Mouse (Mus musculus): ENCODE measurements at regions not wholly inside any gene's neighbourhood (a gene's known extent, or its start where the extent isn't known, plus 50 kb on each side); places are given as distances from the start of the nearest gene placed in this dataset.

GRCm38 (mm10) chr17:29430401-29430800, 60.2 kb upstream of the Pim1 start:
- DNase-seq (ENCODE audit: low read depth in 1 of 2, low spot score in 2 of 2) = no peak
- Histone ChIP-seq H3K36me3 (ENCODE audit: control insufficient read depth, insufficient read depth, low read length) (no peaks in the 10 kb centered on the region), H3K27ac (ENCODE audit: insufficient read depth, low read length) (no peak overlapping the region; the same call in 1 of the 2 replicates), H3K27me3 (ENCODE audit: control insufficient read depth, insufficient read depth, low read length) (no peaks in the 10 kb centered on the region), H3K4me1 (ENCODE audit: control insufficient read depth, insufficient read depth, insufficient read length) (peaks cover 12% of the 10 kb centered on the region; the same call in 1 of the 2 replicates), H3K4me3 (ENCODE audit: extremely low read depth, insufficient read depth, insufficient read length) (no peak overlapping the region)
- WGBS = 74% methylated on average over 11 of the region's 11 CpGs
- TF ChIP-seq CTCF (IDR thresholded peaks at IDR 0.05; ENCODE audit: extremely low read depth, insufficient read depth, insufficient read length, insufficient replicate concordance) = no peak
- no peak for TF ChIP-seq POLR2A (IDR thresholded peaks at IDR 0.05; ENCODE audit: low read depth, low read length)

GRCm38 (mm10) chr17:29430806-29431205, 59.7 kb upstream of the Pim1 start:
- no peaks in the 10 kb centered on the region for H3K27me3 ChIP-seq (ENCODE audit: control insufficient read depth, insufficient read depth, low read length)

GRCm38 (mm10) chr17:29431553-29432297, 58.8 kb upstream of the Pim1 start:
- Histone ChIP-seq H3K36me3 (ENCODE audit: control insufficient read depth, insufficient read depth, low read length) (no peaks in the 10 kb centered on the region), H3K4me1 (ENCODE audit: control insufficient read depth, insufficient read depth, insufficient read length) (peaks cover 17% of the 10 kb centered on the region; the same call in 1 of the 2 replicates), H3K4me3 (ENCODE audit: extremely low read depth, insufficient read depth, insufficient read length) (no peak overlapping the region), H3K27ac (ENCODE audit: insufficient read depth, low read length) (peak overlapping the region; percentile 52), H3K27me3 (ENCODE audit: control insufficient read depth, insufficient read depth, low read length) (no peaks in the 10 kb centered on the region)
- peak; percentile 31 to 52 for DNase-seq (ENCODE audit: low read depth in 1 of 2, low spot score in 2 of 2)
- TF ChIP-seq CTCF (IDR thresholded peaks at IDR 0.05; ENCODE audit: extremely low read depth, insufficient read depth, insufficient read length, insufficient replicate concordance) (no peak), POLR2A (IDR thresholded peaks at IDR 0.05; ENCODE audit: low read depth, low read length) (no peak)
- WGBS = 41% methylated on average over 8 of the region's 8 CpGs

More at GRCm38 (mm10) chr17:29430806-29431205, 59.7 kb upstream of the Pim1 start:
- Histone ChIP-seq H3K36me3 (ENCODE audit: control insufficient read depth, insufficient read depth, low read length) (no peaks in the 10 kb centered on the region), H3K27ac (ENCODE audit: insufficient read depth, low read length) (no peak overlapping the region), H3K4me1 (ENCODE audit: control insufficient read depth, insufficient read depth, insufficient read length) (peaks cover 16% of the 10 kb centered on the region; the same call in 1 of the 2 replicates), H3K4me3 (ENCODE audit: extremely low read depth, insufficient read depth, insufficient read length) (no peak overlapping the region)
- TF ChIP-seq POLR2A (IDR thresholded peaks at IDR 0.05; ENCODE audit: low read depth, low read length) (no peak), CTCF (IDR thresholded peaks at IDR 0.05; ENCODE audit: extremely low read depth, insufficient read depth, insufficient read length, insufficient replicate concordance) (no peak)
- no peak for DNase-seq (ENCODE audit: low read depth in 1 of 2, low spot score in 2 of 2)
- 96% methylated on average over 6 of the region's 6 CpGs for WGBS

- TF ChIP-seq CTCF (IDR thresholded peaks at IDR 0.05; ENCODE audit: extremely low read depth, insufficient read depth, insufficient read length, insufficient replicate concordance) (no peak), POLR2A (IDR thresholded peaks at IDR 0.05; ENCODE audit: low read depth, low read length) (no peak)
- Histone ChIP-seq H3K27me3 (ENCODE audit: control insufficient read depth, insufficient read depth, low read length) (no peaks in the 10 kb centered on the region), H3K4me3 (ENCODE audit: extremely low read depth, insufficient read depth, insufficient read length) (no peak overlapping the region), H3K27ac (ENCODE audit: insufficient read depth, low read length) (0 out of 2 replicates have a peak overlapping the region, but pooled peaks have one; percentile 52), H3K4me1 (ENCODE audit: control insufficient read depth, insufficient read depth, insufficient read length) (peaks cover 19% of the 10 kb centered on the region), H3K36me3 (ENCODE audit: control insufficient read depth, insufficient read depth, low read length) (no peaks in the 10 kb centered on the region)
- no peak for DNase-seq (ENCODE audit: low read depth in 1 of 2, low spot score in 2 of 2)
- 87% methylated on average over 8 of the region's 8 CpGs for WGBS
Measured at GRCm38 (mm10) chr17:29432666-29433065, 57.9 kb upstream of the Pim1 start.

GRCm38 (mm10) chr17:29433370-29433769, 57.2 kb upstream of the Pim1 start:
- TF ChIP-seq POLR2A (IDR thresholded peaks at IDR 0.05; ENCODE audit: low read depth, low read length) (no peak), CTCF (IDR thresholded peaks at IDR 0.05; ENCODE audit: extremely low read depth, insufficient read depth, insufficient read length, insufficient replicate concordance) (no peak)
- Histone ChIP-seq H3K4me3 (ENCODE audit: extremely low read depth, insufficient read depth, insufficient read length) (no peak overlapping the region), H3K36me3 (ENCODE audit: control insufficient read depth, insufficient read depth, low read length) (no peaks in the 10 kb centered on the region), H3K27me3 (ENCODE audit: control insufficient read depth, insufficient read depth, low read length) (no peaks in the 10 kb centered on the region), H3K4me1 (ENCODE audit: control insufficient read depth, insufficient read depth, insufficient read length) (peaks cover 21% of the 10 kb centered on the region), H3K27ac (ENCODE audit: insufficient read depth, low read length) (no peak overlapping the region)
- DNase-seq (ENCODE audit: low read depth in 1 of 2, low spot score in 2 of 2) = no peak
- WGBS = 79% methylated on average over 8 of the region's 8 CpGs

GRCm38 (mm10) chr17:29434074-29434944, 56.2 kb upstream of the Pim1 start:
- peaks cover 22% of the 10 kb centered on the region for H3K4me1 ChIP-seq (ENCODE audit: control insufficient read depth, insufficient read depth, insufficient read length)

More at GRCm38 (mm10) chr17:29434074-29434944, 56.2 kb upstream of the Pim1 start:
- WGBS = 94% methylated on average over 20 of the region's 20 CpGs
- Histone ChIP-seq H3K36me3 (ENCODE audit: control insufficient read depth, insufficient read depth, low read length) (no peaks in the 10 kb centered on the region), H3K4me3 (ENCODE audit: extremely low read depth, insufficient read depth, insufficient read length) (no peak overlapping the region), H3K27me3 (ENCODE audit: control insufficient read depth, insufficient read depth, low read length) (no peaks in the 10 kb centered on the region), H3K27ac (ENCODE audit: insufficient read depth, low read length) (no peak overlapping the region)
- DNase-seq (ENCODE audit: low read depth in 1 of 2, low spot score in 2 of 2) = no peak
- TF ChIP-seq POLR2A (IDR thresholded peaks at IDR 0.05; ENCODE audit: low read depth, low read length) = no peak
- TF ChIP-seq CTCF (IDR thresholded peaks at IDR 0.05; ENCODE audit: extremely low read depth, insufficient read depth, insufficient read length, insufficient replicate concordance) = no peak
